Mouse (Mus musculus) spleen, embryonic (tissue): ENCODE data around the gene Cyp4f17.
"Not testable (repeated sequence)": the region's sequence is repeated elsewhere in the genome, so short reads cannot be mapped to it uniquely, and the experiment has no call there.

ENCODE experiments used
- CTCF ChIA-PET: fragments of 350-600 bp; sonication (Branson Sonifier 250); formaldehyde crosslinking; loops from one replicate; lab custom pipeline; 2022; lab: Charles Lee

The Cyp4f17 gene

DNA sequence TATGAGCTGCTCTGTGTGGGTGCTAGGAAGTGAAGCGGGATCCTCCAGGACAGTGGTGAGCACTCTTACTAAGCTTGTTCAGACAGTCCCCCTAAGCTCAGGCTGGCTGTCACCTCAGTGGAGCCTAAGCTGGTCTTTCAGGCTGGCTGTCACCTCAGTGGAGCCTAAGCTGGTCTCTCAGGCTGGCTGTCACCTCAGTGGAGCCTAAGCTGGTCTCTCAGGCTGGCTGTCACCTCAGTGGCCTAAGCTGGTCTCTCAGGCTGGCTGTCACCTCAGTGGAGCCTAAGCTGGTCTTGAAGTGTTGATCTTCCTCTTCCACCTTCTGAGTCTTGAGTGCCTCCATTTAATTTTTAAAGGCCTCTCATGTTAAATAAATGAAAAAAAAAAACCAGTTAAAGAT is 20.5 kb downstream of the Cyp4f17 start:
- CTCF ChIA-PET = not testable (repeated sequence)

DNA sequence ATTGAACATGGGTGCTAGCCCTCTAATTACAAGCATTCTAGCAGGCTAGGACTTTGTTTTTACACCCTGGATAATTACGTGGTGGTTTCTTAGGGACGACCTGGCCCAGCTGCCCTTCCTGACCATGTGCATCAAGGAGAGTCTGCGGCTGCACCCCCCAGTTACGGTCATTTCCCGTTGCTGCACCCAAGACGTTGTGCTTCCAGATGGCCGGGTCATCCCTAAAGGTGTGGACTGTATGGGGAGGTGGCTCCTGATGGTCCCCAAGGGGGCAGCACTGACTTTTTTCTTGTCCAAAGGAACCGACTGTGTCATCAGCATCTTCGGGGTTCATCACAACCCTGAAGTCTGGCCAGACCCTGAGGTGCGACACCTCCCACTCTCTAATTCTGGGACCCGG is 21.9 kb downstream of the Cyp4f17 start:
- CTCF ChIA-PET = no interaction called here

DNA sequence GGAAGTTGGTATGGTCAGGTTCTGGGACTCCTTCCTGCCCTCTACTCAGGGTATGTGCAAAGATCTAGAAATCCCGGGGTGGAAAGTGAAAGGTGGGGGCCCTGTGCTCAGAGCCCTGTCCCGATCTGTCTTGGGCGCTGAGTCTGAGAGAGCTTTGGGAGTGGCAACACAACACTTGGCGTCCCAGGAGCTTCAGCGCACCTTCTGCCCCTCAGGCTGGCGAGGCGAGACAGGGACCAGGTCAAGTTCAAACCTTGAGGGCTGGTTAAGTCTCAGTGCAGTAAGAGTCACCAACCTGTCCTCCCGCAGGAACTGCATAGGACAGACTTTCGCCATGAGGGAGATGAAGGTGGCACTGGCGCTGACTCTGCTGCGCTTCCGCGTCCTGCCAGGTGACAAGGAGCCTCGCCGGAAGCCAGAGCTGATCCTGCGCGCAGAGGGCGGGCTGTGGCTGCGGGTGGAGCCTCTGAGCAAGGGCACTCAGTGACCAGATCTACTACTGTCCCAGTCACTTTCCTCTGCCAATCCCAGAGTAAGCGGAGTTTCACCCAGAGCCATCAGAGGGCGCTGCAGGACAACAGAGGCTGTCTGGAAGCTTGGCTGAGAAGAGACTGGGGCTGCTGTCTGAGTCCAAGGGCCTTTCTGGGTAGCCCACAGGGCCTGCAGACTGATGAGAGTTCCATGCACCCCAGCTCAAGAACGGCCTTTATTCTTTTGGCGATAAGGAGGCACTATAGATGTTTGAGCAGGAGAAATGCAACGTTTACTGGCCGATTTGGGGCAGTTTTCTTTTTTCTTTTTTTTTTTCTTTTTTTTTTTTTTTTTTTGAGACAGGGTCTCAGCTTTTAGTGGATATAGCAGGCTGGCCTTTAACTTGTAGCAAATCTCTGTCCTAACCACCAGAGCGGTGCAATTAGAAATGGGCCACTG is 22.8 kb downstream of the Cyp4f17 start:
- CTCF ChIA-PET = interaction anchor here (0.9 to 1.1 kb wide), 2 partner anchors 23 to 152 kb away, joined by 3 to 9 read pairs; no protein-coding TSS in a partner anchor

DNA sequence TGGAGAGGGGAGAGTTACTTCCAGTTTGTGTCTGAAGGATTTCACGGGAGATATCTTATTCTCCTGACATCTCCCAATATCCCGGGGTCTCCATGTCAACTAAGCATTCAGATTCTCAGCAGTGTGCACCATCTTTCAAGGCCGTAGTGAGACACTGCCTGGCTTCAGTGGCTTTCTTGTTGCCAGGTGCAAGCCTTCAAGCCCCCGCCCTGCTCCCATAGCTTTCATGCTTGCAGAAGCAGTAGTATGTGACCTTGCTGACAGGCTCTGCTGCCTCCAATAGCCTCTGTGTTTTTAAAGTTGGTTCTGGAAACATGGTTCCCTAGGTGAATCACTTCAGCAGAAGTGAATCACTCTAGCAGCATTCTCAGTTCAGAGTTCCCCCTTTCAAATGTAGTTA is 26.5 kb downstream of the Cyp4f17 start:
- CTCF ChIA-PET = not testable (repeated sequence)

DNA sequence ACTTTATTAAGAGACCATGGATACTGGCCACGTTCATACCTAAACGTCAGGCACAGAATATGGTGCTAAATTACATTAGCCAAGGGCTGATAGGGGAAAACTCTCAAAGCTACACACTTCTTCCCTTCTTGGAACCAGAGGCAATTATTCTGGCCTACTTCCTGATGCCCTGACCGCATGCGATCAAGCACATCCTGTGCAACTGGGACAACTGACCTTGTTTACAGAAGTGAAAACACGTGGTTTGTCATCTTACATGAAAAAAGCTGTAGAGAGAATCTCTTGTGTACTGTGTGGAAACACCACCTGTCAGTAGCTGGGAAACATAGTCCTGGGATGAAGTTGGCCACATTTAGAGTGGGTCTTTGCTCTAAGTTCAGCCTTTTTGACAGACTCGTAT is 28.2 kb downstream of the Cyp4f17 start:
- CTCF ChIA-PET = interaction anchor here (0.6 to 0.7 kb wide), 2 partner anchors 120 to 126 kb away, joined by 6 to 7 read pairs; no protein-coding TSS in a partner anchor

DNA sequence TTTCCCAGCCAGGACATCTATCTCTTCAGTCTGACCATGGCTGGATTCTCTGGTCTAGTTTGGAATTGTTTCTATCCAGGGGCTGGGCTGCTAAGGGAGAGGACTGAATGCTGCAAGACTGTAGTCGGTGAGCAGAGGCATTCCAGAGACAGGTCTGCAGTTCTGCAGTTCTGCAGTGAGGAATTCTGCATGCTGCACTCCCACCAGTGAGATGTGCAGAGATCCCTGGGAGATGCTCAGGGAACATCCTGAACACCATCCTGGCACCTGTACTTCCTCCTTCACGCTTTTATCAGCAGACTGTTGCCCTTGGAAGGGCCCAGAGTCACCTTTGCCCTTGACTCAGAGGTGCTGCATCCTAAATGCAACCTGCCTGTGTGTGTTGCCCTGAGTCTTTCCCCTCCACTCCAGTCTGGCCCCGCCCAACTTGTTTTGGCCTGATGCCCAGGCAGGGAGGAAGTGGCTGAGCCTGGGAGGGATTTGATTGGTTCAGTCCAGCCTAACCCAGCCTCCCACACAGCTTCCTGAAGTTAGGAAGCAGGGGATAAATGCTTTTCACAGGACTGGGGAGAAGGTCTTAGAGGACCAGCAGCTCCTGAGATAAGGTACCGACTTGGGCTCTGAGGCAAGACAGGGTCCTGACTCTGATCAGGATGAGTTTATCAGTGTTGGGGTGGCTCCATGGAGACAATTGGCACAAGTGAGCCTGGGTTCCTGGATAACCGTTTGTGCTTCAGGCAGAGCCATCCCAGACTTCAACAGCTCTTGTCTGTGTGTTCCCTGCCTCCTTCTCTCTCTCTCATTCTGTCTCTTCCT is 30.4 kb downstream of the Cyp4f17 start, which contains the start of gene Cyp4f16:
TSS of gene Cyp4f16 (plus strand) at position 508 of the 816 bp plus-strand sequence.
- CTCF ChIA-PET = not testable (repeated sequence)

DNA sequence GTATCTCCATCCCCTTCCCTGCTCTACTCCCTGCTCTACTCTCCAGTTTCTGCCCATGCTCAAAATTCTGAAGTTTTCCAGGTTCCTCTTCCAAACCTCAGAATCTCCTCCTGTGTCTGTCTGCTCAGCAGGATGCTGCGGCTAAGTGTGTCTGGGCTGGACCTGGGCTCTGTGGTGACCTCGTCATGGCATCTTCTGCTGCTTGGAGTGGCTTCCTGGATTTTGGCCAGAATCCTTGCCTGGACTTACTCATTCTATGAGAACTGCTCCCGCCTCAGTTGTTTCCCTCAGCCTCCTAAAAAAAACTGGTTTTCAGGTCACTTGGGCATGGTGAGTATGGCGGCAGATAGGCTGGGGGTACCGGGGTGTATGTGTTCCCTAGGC is 31.0 kb downstream of the Cyp4f17 start:
- CTCF ChIA-PET = no interaction called here

DNA sequence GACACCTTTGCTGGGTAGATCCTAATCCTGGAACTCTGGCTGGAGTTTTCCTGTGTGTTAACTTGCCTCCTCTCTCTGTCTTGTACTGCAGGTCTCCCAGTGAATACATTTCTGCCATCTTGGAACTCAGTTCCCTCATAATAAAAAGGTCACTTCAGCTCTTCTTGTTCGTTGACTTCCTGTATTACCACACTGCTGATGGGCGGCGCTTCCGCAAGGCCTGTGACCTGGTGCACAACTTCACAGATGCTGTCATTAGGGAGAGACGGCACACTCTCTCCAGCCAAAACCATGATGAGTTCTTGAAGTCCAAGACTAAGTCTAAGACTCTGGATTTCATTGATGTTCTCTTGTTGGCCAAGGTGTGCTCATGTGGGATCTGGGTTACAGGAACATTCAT is 38.9 kb downstream of the Cyp4f17 start:
- CTCF ChIA-PET = not testable (repeated sequence)

DNA sequence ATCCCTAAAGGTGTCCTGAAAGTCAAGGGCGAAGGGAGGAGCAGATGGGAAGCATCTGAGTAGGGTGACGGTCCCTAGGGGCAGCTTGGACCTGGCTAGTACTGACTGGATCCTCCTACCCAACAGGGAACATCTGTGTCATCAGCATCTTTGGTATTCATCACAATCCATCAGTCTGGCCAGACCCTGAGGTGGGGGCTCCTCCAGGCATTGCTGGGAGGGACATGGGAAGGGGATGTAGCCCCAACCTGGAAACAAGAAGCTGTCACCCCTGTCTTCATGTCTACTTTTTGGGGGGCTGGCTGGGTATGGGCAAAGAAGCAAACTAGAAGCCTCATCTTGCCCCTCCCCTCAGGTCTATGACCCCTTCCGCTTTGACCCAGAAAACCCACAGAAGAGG is 44.5 kb downstream of the Cyp4f17 start:
- CTCF ChIA-PET = not testable (repeated sequence)

DNA sequence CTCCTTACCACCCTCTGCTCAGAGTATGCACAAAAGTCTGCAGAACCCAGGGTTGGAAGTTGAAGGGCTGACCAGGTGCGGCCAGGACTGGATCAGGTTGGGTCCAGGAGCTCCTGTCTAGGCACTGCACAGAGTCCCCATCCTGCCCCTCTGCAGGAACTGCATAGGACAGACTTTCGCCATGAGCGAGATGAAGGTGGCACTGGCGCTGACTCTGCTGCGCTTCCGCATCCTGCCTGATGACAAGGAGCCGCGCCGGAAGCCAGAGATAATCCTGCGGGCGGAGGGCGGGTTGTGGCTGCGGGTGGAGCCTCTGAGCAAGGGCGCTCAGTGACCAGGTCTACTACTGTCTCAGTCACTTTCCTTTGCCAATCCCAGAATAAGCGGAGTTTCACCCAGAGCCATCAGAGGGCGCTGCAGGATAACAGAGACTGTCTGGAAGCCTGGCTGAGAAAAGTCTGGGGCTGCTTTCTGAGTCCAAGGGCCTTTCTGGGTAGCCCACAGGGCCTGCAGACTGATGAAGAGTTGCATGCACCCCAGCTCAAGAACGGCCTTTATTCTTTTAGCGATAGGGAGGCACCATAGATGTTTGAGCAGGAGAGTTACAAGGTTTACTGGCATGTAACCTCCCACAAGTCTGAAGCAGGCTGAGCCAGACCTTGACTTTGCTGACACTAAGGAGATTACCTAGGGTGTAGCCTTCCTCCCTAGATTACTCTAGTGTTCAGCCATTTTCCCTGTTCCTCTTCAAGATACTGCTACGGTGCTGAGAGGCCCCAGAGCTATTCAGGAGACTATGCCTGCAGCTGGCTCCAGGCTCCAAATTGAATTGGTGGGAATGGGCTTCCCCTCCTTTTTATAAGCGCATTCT is 45.3 kb downstream of the Cyp4f17 start:
- CTCF ChIA-PET = interaction anchor here (1.1 kb wide), 1 partner anchor 22 kb away, joined by 9 read pairs; no protein-coding TSS in a partner anchor

DNA sequence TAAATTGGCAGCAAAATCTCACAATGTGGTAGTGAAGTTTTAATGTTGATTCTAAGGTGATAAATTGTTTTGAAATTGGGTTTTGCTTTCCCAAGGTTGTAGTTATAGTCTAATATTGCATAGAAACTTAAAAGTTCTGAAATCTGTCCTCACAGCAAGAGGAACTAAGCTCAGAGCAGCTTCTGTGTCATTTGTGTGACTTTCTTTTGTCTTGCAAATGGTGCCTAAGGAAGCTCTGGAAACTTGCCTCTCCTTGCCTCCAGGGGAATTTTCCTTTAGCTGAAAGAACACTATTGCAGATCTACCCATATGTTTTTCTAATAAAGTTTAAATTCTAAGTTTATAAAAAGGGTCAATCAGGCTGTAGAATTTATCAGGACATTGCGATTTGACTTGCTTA is 47.2 kb downstream of the Cyp4f17 start:
- CTCF ChIA-PET = not testable (repeated sequence)

DNA sequence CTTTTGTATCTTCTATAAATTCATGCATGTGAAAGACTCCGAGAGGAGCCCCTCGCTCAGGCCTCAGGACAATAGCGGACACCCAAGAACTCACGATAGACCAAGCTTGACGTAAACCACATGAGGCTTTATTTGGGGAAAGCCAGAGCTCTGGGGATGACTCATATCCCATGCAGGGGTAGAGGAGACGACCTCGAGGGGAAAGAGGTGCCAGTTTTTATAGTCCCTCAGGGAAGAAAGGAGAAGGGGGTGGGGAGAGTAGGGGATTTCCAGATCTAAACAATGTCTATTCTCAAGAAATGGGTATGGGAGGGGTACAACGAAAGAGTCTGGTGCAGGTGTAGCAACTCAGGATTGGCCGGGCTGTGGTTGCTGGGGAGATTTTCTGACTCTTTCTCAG is 48.5 kb downstream of the Cyp4f17 start:
- CTCF ChIA-PET = not testable (repeated sequence)

DNA sequence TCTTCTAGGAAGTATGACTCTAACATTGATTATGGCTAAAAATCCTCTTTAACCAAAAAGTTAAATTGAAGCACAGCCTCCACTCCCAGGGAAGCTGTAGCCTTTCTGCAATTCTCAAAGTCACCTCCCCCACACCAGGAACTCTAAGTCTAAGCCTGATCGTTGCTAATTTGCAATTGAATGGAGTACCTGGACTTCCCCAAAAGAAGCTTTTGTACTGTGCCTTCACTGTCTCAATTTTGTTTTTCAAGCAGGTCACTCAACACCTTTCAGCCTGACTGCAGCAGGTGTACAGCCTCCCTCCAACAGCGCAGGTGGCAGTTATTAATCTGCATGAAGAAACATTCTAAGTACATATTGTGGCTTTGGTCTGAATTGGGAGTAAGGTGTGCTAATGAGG is 57.5 kb downstream of the Cyp4f17 start:
- CTCF ChIA-PET = not testable (repeated sequence)

DNA sequence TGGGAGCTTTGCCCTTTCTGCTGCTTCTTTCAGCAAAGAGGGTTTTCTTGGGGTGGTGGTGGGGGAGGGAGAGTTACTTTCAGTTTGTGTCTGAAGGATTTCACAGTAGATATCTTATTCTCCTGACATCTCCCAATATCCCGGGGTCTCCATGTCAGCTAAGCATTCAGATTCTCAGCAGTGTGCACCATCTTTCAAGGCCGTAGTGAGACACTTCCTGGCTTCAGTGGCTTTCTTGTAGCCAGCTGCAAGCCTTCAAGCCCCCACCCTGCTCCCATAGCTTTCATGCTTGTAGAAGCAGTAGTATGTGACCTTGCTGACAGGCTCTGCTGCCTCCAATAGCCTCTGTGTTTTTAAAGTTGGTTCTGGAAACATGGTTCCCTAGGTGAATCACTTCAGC is 67.4 kb downstream of the Cyp4f17 start:
- CTCF ChIA-PET = not testable (repeated sequence)

DNA sequence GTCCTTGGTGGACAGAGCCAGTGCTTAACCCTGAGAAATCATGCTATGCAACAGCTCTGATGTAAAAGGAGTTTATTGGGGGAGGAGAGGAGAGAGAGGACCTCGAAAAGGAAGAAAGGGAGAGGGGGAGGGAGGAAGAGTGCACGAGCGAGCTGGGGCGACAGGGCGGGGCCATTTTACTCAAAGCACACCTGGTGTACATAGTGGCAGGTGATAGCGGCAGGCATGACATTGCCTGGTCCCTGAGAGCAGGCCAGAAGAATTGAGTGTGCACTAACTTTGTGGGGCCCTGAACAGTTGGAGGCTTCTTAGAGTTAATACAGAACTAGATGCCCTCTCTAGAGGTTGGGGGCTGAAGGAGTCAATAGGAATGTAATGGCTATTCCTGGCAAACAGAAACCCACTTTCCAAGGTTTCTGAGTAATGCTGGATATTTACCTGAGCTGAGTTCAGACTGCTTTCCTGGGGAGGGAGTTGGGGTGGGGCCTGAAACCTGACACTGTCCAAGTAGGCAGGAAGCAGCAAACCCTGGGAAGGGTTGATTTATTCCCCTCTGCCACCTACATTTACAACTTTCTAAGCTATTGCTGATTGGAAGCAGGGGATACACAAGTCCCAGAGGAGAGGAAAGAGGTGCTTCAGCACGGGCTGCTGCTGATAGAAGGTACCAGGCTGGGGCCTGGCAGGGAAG is 71.8 kb downstream of the Cyp4f17 start:
- CTCF ChIA-PET = no interaction called here
